Mouse (Mus musculus) B cell, adult 2 months (primary cell): ENCODE data around the gene Dcakd.

Experiments used
- DNase-seq, 2 experiments: peaks; one replicate each; pipeline ENCODE4 v3.0.0; 2022

Dcakd gene

DNA sequence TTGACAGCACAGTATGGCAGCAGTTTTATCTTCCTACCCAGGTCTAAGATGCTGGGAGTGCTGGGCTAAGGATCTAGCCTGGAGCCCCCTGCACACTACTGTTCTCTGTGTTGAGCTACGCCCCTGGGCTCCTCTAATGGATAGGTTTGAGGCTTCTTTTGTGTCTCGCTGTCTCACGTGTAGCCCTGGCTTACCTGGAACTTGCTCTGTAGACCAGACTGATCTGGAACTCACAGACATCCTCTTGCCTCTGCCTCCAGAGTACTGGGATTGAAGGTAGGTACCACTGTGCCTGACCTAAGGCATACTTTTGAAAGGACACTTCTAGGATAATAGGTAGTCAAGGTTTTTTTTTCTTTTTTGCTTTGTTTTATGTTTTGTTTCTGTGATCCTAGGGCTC is 15.8 kb upstream of the Dcakd start:
- DNase-seq: no peak

DNA sequence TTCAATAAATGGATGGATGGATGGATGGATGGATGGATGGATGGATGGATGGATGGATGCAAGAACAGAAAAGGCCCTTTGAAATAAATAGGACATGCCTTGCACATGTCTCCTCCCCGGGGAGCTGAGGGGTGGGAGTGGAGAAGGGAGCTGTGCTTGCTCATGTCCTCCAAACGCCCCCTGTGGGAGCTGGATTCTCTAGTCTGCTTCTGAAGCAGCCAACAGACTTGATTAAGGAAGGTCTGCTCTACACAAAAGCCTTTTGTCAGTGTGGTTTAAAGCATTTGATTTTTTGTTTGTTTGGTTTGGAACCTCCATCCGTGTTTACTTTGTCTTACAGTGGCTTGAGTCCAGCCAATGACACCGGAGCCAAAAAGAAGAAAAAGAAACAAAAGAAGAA is 14.7 kb upstream of the Dcakd start:
- DNase-seq: no peak

DNA sequence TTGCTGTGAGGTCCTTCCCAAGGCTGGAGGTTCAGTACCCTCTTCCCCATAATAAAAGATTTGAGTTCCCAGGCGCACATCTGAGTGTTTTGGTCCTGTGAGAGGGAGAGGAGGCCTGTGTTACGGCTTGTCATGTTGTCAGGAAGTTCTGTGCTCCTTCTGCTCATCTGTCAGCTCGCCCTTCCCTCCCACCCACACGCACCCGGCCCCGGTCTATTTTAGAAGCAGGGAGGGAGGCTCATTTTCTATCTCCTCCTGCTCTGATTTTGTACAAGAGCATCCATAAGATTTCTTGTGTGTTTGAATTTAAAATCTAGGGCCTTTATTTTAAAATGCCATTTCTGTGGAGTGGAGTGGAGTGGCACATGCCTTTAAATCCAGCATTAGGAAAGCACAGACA is 9.9 kb upstream of the Dcakd start:
- no peak for DNase-seq

DNA sequence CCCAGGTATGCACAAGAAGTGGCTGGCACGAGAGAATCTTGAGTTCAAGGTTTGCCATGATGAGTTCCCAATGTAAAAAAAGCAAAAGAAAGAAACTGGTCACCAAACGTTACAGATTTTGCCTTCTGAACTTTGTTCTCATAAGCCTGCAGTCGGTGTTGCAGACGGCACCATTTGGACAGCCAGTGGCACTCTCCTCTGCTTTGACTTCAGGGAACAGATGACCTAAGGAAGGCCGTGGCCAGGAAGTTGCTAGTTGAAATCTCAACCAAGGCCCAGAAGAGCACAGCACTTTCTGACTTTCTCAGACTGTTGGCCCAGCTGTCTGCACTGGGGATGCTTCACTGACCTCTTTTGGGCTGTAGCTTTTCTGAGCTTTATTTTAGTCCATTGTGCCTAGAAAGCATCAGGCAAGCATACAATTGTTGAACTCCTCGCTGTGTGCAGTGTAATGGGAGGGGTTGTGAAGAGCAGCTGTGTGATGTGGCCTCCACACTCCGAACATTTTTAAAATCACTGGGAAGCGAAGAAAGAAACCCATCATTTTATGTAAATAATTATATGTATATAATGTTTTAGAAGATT is 8.8 kb upstream of the Dcakd start:
- DNase-seq: no peak

DNA sequence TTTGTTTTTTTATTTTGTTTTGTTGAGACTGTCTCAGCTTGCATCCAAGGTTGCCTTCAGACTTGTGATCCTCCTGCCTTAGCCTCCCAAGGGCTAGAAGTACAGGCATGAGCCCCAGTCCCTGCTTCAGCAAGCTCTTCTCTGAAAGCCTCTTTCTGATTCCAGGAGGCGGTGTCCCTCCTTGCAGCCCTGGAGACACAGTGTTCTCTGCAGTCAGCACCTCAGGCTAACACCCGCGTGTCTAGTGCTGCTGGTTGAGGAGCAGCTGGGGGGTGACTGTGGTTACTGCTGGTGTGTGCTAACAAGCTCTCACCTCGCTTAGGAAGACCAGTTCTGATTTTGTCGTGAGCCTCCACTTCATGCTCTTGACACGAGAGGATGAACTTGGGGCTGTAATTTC is 6.9 kb upstream of the Dcakd start:
- no peak for DNase-seq

DNA sequence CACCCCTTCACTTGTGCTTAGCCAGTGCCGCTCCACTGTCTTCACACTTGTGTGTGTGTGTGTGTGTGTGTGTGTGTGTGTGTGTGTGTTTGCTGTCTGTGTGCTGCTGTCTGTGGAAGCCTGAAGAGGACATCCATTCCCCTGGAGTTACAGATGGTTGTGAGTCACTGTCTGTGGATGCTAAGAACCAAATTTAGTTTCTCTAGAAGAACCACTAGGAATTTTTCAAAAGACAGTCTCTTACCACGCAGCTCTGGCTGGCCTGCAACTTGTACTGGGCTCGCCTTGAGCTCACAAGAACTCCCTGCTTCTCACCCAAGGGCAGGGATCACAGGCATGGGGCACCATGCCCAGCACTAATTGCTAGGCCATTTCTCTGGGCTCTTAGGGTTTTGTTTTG is 4.9 kb upstream of the Dcakd start:
- DNase-seq: no peak

DNA sequence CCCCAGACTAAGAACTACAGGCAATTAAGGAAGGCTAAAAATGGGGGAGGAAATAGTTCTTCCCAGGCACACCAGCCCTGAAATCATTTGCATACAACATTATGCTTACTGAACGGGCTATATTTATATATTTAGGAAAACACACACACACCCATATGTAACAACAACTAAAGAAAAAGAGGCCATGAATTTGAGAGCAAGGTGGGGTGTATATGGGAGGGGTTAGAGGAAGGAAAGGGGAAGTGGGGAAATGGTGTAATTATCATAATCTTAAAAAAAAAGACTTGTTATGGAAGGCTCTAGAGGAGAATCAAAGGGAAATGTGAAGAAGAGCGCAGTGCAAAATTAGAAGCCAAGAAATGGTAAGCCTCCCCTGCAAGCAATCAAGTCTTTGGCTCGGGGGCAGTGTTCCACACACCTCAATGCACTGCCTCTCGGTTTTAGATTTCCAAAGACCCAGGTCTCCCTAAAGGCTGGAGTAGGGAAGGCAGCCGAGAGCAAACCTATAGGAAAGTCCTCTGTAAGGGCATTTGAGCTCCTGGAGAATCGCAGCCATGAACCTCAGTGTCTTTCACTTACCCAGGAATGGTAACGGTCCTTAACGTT is 460 bp downstream of the Dcakd start:
- no peak for DNase-seq

DNA sequence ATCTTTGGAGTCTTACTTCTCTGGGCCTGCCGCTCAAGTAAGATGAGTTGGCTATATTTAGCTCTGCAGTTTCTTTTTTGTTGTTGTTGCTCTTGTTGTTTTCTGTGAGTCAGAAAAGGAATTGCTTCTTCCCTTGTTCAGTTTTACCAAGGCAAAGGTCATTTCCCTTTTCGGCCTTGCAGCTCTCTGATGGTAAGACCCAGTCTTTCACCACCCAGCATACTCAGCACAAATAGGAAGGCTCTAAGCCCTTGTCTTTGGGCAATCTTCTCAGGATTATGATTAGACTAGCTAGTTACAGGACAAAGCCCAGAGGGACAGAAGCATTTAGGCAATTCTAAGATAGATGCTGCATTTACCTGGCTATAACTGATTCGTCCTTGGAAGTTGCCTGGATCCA is 1.2 kb downstream of the Dcakd start:
- DNase-seq: no peak

DNA sequence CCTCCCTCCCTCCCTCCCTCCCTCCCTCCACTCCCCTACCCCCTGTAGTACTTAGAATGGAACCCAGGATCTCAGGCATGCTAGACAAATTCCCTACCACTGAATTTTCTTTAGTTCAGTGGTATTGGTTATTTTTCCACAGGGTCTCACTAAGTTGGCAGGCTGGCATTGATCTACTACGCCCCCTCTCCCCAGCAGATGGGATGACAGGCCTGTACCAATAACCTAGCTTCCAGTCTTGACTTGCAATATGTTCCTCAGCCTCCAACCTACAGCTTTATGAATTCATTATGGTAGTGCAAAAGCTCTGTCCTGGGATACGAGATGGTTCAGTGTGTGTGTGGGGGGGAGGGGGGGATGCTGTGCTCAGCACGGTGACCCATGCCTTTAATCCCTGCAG is 4.2 kb downstream of the Dcakd start:
- DNase-seq: no peak

DNA sequence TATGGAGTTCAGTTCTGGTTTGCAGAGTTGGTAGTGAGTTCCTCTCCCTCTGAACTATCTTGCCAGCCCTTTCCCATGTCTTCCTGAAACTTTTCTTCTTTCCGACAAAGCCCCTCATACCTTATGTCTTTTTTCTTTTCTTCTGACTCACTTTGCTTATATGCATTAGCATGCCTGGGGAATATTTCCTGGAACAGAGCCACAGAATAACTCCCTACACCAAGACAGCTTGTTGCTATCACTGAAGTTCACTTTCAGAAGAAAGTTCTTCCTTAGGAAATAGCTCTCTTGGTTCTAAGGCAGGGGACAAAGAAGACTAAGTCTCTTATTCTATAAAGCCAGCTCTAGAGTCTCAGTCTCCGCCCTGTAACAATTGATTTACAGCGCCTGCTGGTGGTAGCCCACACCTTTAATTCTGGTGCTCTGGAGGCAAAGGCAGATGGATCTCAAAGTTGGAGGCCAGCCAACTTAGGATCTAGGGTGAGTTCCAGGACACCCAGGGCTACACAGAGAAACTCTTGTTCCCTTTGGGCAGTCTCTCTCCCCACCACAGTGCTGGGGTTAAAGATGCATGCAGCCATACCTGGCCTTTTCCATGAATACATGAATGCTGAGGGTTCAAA is 7.3 kb downstream of the Dcakd start:
- no peak for DNase-seq

DNA sequence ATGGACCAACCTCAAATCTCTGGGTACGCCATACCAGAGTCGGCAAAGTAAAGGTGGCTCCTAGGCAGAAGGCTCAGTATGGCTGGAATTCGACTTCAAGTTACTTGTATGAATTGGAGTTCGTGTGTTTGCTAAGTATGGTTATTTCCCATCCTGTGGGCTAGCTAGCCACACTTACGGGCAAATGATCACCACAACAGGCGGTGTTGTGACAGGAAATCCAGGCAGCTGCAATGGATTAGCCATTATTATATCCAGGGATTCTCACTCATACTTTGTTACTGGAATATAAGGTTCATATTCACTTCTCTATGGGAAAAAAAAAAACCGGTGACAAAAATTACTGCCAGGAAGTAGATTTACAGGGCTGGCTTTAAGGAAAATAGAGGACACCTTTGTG is 8.8 kb downstream of the Dcakd start:
- DNase-seq: no peak

DNA sequence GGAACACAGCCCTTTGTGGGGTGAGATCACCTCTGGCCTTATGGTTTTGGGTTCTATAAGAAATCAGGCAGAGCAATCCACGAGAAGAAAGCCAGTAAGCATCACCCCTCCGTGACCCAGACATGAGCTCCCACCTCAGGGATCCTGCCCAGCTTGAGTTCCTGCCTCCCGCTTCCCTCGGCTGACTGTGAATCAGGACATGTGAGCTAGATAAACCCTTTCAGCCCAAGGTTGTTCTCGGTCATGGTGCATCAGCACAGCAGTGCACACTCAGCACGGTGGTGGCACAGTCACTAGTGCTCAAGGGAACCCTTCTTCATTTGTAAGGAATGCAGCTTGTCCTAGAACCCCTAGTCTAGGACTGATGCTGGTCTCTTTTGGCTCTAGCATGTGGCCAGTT is 9.3 kb downstream of the Dcakd start:
- DNase-seq: no peak

DNA sequence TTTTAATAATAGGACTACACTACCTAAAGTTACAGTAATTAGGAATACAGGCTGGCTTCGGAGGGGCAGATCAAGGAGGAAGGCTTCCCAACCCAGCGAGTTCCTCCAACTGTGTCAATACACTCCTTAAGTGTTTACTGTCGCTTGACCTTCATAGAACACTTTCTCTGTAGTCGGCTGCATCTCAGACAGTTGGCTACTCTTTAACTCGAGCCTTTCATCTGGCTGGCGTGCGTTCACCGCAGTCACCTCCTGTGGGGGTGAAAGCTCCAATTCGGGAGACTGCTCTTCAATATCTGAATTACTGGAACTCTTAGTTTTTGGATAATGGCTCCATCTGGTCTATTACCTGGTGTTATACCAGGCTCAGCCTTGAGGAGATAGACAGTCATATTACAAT is 10.5 kb downstream of the Dcakd start:
- DNase-seq: no peak

DNA sequence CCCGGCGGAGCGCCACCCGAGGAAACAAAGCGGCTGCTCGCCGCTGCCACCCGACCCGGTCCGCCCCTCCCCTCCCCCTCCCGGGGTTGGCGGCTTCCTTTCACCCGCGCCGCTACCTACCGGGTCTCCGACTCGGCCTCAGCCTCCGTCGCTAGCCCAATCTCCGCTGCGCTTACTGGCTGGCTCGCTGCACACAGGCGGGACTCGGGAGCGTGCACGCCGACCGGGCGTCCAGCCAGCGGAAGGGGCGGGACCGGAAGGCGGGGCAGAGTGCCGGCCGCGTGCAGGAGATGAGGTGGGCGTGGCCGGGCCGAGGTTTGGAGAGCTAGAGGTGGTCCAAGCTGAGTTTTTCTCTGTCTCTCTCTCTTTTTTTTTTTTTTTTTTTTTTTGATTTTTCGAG is 11.2 kb downstream of the Dcakd start:
- DNase-seq: peak; percentile 96 to 97

DNA sequence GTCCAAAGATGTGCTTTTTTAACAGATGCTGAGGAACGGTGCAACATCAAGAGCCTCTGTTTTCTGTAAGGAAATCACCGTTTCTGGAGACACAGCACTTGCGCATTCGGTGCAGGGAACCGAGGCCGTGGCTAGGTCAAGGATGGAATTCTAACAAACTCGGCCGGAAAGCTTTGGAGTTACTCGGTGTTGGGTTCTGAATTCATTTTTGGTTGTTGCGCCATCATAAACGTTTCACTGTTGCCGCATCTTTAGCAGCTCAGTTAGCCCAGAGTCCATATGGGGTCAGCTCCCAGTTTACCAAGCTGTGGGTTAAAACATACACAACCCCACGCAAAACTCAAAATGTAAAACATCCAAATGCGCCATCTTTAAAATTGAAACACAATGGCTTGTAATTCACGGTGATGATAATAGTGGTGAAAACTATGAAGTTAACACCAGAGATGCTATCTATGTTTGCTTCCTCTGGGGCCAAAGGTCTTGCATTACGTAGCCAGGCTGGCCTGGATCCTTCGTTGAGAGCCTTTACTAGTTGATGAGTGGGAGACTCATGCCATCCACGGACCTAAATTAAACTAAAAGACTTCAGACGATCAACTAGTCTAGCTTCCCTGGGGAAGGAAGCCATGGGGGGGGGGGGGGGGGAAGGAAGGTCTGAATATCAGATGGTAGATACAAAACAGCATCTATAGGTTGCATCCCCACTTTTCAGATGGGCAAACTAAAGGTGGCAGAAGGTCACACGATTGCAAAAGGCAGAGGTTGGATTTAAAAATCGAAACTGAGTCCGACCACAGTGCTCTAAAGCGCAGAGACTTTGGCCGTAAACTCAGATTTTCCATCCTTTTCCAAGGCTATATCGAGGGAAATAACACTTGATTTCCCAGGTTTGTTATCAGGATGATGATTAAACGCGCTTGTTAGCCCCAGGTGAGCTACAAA is 12.0 kb downstream of the Dcakd start:
- no peak for DNase-seq

DNA sequence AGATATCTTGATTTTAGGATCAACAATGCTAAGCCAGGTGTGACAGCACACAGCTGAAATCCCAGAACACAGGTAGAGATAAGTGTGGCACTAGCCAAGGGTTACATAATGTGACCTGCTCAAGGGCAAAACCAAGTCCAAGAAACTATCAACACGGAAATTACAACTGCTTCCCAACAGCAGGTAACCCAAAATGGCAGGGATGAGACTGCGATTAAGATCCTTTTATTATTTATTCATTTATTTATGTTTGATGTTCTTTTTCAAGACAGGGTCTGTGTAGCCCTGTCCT is 17.0 kb downstream of the Dcakd start:
- no peak for DNase-seq

DNA sequence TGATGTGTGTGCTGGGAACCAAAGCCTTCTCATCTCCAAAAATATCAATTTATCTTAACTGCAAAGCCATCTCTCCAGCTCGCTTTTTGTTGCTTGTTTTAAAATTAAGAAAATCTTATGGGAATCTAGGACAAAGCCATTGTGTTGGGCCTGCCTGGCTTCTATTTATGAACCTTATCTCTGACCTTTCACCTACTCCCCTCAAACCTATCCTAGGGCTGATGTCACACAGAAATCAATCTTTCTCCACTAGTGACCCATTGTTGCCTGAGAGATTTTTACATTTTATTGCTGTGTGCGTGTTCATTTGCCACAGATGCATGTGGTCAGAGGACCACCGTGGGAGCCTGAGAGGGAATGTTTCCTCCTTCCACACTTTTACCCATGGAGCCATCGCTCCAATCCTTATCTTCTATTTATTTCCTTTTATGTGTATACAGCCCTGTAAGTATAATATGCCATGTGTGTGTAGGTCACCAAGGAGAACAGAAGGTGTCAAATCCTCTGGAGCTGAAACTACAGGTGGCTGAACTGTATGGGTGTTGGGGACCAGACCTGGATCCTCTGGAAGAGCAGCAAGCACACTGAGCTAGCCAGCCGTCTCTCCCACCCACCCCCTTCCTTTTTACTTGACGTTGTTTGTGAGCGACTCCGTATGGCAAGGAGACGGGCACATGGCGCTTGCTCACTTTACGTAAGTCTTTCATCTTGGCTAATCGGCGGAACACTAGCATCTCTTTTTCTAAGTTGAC is 17.5 kb downstream of the Dcakd start:
- no peak for DNase-seq

DNA sequence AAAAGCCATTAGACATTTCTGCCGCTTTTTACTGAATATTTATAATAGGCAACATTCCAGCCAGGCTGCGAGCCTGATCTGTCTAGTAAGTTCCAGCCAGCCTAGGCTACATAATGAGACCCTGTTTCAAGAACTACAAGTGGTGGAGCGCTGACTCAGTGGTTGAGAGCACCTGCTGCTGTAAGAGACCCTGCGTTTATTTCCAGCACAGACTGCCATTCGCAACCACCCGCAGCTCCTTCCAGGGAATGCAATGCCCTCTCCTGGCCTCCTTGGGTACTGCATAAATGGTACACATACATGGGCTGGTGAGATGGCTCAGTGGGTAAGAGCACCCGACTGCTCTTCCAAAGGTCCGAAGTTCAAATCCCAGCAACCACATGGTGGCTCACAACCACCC is 18.9 kb downstream of the Dcakd start:
- DNase-seq: peak; percentile 60 to 61

DNA sequence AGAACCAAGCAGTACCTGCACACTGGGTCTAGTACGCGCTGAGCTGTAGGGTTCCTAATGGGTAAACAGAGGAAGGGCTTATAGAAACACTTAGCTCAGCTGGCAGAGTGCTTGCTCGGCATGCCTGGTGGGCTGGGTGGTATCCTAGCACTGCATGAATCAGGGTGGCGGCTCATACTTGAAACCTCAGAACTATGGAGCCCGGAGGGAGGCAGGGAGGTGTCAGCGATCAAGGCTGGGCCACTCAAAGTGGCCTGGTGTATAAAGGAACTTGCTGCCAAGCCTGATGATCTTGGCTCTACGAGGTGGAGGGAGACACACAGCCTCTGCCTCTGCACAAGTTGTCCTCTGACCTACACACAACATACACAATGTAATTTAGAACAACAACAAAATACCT is 19.6 kb downstream of the Dcakd start:
- no peak for DNase-seq

DNA sequence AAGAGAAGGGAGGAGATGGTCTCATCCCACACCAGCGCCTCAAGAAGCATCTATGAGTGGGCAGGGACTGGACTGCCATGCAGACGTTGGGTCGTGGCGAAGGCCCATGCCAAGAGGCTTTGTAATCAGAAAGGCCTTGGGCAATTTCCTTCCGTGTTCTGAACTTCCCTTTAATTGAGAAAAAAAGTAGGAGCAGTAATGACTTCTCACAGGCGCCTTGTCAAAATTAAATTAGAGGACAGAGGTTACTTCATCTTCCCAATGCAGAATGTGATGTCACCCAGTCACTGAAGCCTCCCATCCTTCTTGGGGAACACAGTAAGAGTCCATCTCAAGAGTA is 21.2 kb downstream of the Dcakd start:
- no peak for DNase-seq

DNA sequence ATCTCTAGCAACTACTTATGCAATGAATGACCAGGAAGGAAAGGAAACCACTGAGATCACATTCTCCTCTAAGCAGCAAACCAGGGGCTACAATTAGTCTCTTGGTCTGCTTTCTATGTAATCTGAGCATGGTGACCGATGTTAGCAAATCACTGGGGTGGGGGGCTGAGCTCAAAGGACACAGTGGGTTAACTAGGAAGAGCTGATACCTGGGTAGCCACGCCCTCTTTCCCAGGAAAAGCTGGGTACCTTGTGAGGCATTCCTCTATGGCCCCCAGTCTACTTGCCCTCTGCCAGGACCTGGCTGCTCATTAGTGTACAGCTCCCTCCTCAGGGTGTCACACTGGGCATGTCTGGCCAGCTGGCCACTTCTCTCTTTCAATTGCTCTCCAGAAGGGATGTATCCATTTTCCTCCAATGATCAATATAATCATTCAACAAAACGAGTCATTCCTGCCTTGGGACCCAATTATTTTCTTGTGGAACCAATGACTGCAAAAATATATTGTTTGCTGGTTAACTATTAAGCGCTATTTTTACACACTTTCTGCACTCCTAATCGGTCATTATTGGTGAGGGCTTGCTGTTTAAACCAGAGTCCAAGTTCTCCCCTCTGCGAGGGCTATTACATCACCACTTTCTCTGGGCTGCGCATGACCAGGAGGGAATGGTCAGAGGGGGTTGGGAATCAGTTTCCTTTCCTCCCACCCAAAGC is 21.7 kb downstream of the Dcakd start:
- DNase-seq: no peak

DNA sequence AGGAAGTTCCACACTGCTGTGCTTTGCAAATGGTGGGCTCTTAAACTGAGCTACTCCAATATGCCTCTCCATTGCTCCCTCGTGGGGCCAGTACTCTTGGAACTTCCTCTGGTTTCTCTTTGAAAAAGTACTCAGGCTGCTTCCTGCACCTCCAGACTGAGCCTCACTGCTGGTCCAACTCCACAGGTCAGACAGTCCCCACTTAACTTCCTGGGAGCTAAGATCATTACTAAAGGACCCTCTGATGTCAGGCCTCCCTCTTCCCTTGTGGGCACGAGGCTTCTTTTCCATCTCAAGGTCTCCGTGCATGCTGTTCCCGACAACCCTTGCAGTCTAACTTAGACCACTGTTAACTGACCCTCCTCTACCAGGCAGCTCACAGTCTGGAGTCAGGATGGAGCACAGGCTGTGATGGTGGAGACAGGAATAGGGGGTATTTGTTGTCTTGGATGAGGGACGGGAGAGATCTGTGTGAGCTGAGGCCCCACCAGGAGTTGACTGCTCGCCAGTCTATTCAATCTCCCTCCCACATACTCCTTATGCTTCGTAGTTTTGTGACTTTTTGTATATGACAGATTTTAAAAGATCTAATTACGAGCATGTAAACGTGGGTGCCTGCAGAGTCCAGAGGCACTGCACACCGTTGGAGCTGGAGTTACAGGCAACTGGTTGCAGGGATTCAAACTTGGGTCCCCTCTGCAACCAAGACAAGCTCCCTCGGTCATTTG is 22.7 kb downstream of the Dcakd start:
- DNase-seq: no peak
